Mouse (Mus musculus) lung, postnatal 0 days (tissue): Measurements from ENCODE around the gene Hhipl1. TPM values are rescaled to one million over a fixed set of nuclear protein-coding genes. Genes with fewer than 3 reads are reported as not detected.
A peak's percentile ranks its signal among the peaks of the same experiment; 100 is the strongest.

Source experiments
- ATAC-seq: fragments of 200-750 bp; cut with Nextera tagmentation; 2 replicates; pipeline ENCODE4 v1.8.0; 2017; ENCODE audit warnings: moderate library complexity
- DNase-seq: peaks from one replicate; pipeline ENCODE4 v3.0.0-alpha.2; 2016; ENCODE audit warnings: low spot score
- H3K27ac ChIP-seq: fragments of 300-500 bp; sonication (generic); 2 replicates; pipeline ENCODE4 v1.5.1; 2014; ENCODE audit warnings: antibody characterized with exemption, mild to moderate bottlenecking, low read length, mixed read lengths
- H3K27me3 ChIP-seq: fragments of 300-500 bp; sonication (generic); replicated peaks from 2 replicates; pipeline ENCODE4 v1.6.1; 2014; ENCODE audit warnings: low read length, mixed read lengths; ENCODE audit not compliant: insufficient read depth
- H3K36me3 ChIP-seq: fragments of 300-500 bp; sonication (generic); 2 replicates; pipeline ENCODE4 v1.6.1; 2014; ENCODE audit warnings: low read length, mixed read lengths; ENCODE audit not compliant: insufficient read depth
- H3K4me1 ChIP-seq: fragments of 300-500 bp; sonication (generic); 2 replicates; pipeline ENCODE4 v1.6.1; 2014; ENCODE audit warnings: antibody characterized with exemption, low read depth, low read length, mixed read lengths; ENCODE audit not compliant: insufficient read depth
- H3K4me2 ChIP-seq: fragments of 300-500 bp; sonication (generic); replicated peaks from 2 replicates; pipeline ENCODE4 v1.6.1; 2014; ENCODE audit warnings: low read depth, mild to moderate bottlenecking, low read length, moderate library complexity, mixed read lengths
- H3K4me3 ChIP-seq: fragments of 300-500 bp; sonication (generic); 2 replicates; pipeline ENCODE4 v1.5.1; 2014; ENCODE audit warnings: low read depth, low read length
- H3K9ac ChIP-seq: fragments of 300-500 bp; sonication (generic); replicated peaks from 2 replicates; pipeline ENCODE4 v1.6.1; 2014; ENCODE audit warnings: low read depth, mild to moderate bottlenecking
- H3K9me3 ChIP-seq: fragments of 300-500 bp; sonication (generic); 2 replicates; pipeline ENCODE4 v1.6.1; 2016; ENCODE audit warnings: low read length, mixed read lengths
- CTCF ChIP-seq: IDR thresholded peaks from 2 replicates; pipeline ENCODE4 v1.5.1; 2016; ENCODE audit warnings: antibody characterized with exemption, mild to moderate bottlenecking
- EP300 ChIP-seq: IDR thresholded peaks from 2 replicates; pipeline ENCODE4 v1.6.1; 2016; ENCODE audit warnings: antibody characterized with exemption, mild to moderate bottlenecking, control low read depth
- WGBS: fragments of 180-500 bp; shearing (Covaris S2); extraction: QIAGEN DNeasy Blood & Tissue Kit; methylation state at CpG from one replicate; pipeline ENCODE4 v1.1.7; 2014; 5-methylcytosine and 5-hydroxymethylcytosine counted together
- polyA plus RNA-seq: library from polyadenylated mRNA; unstranded; fragments of >200 nt; fragmentation: Nextera tagmentation; extraction: Ambion mirVana; gene quantifications from 2 replicates; pipeline ENCODE4 v1.2.1, GENCODE M21; 2015

Gene Hhipl1
- polyA plus RNA-seq, 1 experiment from 2014 or later = 0.35 TPM

- no peak overlapping the region for H3K27ac ChIP-seq
- H3K4me3 ChIP-seq = peak overlapping the region; percentile 24; the same call in 1 of the 2 replicates
- peak overlapping the region; percentile 50 for H3K4me2 ChIP-seq
- DNase-seq (peak; percentile 43), ATAC-seq (peak; percentile 43)
- H3K36me3 ChIP-seq = no peaks in the 10 kb centered on the region
- H3K9ac ChIP-seq = no peak overlapping the region
- TF ChIP-seq CTCF (no peak), EP300 (no peak)
- no peaks in the 10 kb centered on the region for H3K9me3 ChIP-seq
- H3K4me1 ChIP-seq = peaks cover under 1% of the 10 kb centered on the region; the same call in 1 of the 2 replicates
- peaks cover 23% of the 10 kb centered on the region for H3K27me3 ChIP-seq
- WGBS = 2% methylated on average over 63 of the region's 66 CpGs
Observed at GRCm38 (mm10) chr12:108327889-108328491, 21.9 kb downstream of the Hhipl1 start.

GRCm38 (mm10) chr12:108333056-108333455 is 27.0 kb downstream of the Hhipl1 start:
- H3K4me2 ChIP-seq = peak overlapping the region; percentile 96
- H3K27ac ChIP-seq = 0 out of 2 replicates have a peak overlapping the region, but pooled peaks have one; percentile 2
- H3K4me1 ChIP-seq = peaks cover 11% of the 10 kb centered on the region; the same call in 1 of the 2 replicates
- TF ChIP-seq EP300 = no peak
- peak; percentile 99 for TF ChIP-seq CTCF
- no peak overlapping the region for H3K9ac ChIP-seq
- no peaks in the 10 kb centered on the region for H3K9me3 ChIP-seq
- H3K27me3 ChIP-seq = peaks cover 15% of the 10 kb centered on the region
- 2% methylated on average over 16 of the region's 16 CpGs for WGBS
- H3K36me3 ChIP-seq = no peaks in the 10 kb centered on the region
- H3K4me3 ChIP-seq = peak overlapping the region; percentile 28
- DNase-seq = peak; percentile 90
- ATAC-seq = peak; percentile 61

GRCm38 (mm10) chr12:108333481-108333882 is 27.4 kb downstream of the Hhipl1 start:
- peak; percentile 16 for ATAC-seq
- H3K9ac ChIP-seq = no peak overlapping the region
- TF ChIP-seq CTCF (no peak), EP300 (no peak)
- H3K27ac ChIP-seq = 0 out of 2 replicates have a peak overlapping the region, but pooled peaks have one; percentile 2
- DNase-seq = no peak
- WGBS = 1% methylated on average over 22 of the region's 22 CpGs
- H3K27me3 ChIP-seq = peaks cover 12% of the 10 kb centered on the region
- H3K4me1 ChIP-seq = peaks cover 11% of the 10 kb centered on the region; the same call in 1 of the 2 replicates
- no peaks in the 10 kb centered on the region for H3K36me3 ChIP-seq
- peak overlapping the region; percentile 96 for H3K4me2 ChIP-seq
- peak overlapping the region; percentile 28 for H3K4me3 ChIP-seq
- no peaks in the 10 kb centered on the region for H3K9me3 ChIP-seq

GRCm38 (mm10) chr12:108333895-108334445 is 27.9 kb downstream of the Hhipl1 start, which contains the start of gene Cyp46a1:
Cyp46a1 (plus strand) TSS chr12:108334381.
- H3K9me3 ChIP-seq = no peaks in the 10 kb centered on the region
- ATAC-seq = peak; percentile 97
- peak; percentile 100 for DNase-seq

GRCm38 (mm10) chr12:108334529-108334928 is 28.5 kb downstream of the Hhipl1 start:
- H3K4me3 ChIP-seq = peak overlapping the region; percentile 49
- H3K4me1 ChIP-seq = peaks cover 11% of the 10 kb centered on the region; the same call in 1 of the 2 replicates
- 1% methylated on average over 32 of the region's 32 CpGs for WGBS
- H3K27ac ChIP-seq = no peak overlapping the region
- H3K9ac ChIP-seq = 0 out of 2 replicates have a peak overlapping the region, but pooled peaks have one; percentile 26
- no peak; the same call in none of the 2 replicates for ATAC-seq
- no peaks in the 10 kb centered on the region for H3K36me3 ChIP-seq
- TF ChIP-seq CTCF (no peak), EP300 (no peak)
- H3K4me2 ChIP-seq = peak overlapping the region; percentile 96
- DNase-seq = no peak
- peaks cover 3% of the 10 kb centered on the region for H3K27me3 ChIP-seq
- H3K9me3 ChIP-seq = no peaks in the 10 kb centered on the region

More at GRCm38 (mm10) chr12:108333895-108334445, 27.9 kb downstream of the Hhipl1 start, which contains the start of gene Cyp46a1:
- no peak for TF ChIP-seq EP300
- peak; percentile 45 for TF ChIP-seq CTCF
- peak within 1 kb of the TSS; percentile 49 for H3K4me3 ChIP-seq
- WGBS = 1% methylated on average over 31 of the region's 56 CpGs
- 0 out of 2 replicates have a peak within 1 kb of the TSS, but pooled peaks have one; percentile 2 for H3K27ac ChIP-seq
- H3K36me3 ChIP-seq = no peaks in the 10 kb centered on the region
- peaks cover 7% of the 10 kb centered on the region for H3K27me3 ChIP-seq
- H3K4me2 ChIP-seq = peak within 1 kb of the TSS; percentile 96
- H3K9ac ChIP-seq = 0 out of 2 replicates have a peak within 1 kb of the TSS, but pooled peaks have one; percentile 26
- H3K4me1 ChIP-seq = peaks cover 11% of the 10 kb centered on the region; the same call in 1 of the 2 replicates

- no peak overlapping the region for H3K4me3 ChIP-seq
- H3K9me3 ChIP-seq = no peaks in the 10 kb centered on the region
- no peak overlapping the region for H3K9ac ChIP-seq
- ATAC-seq (no peak), DNase-seq (peak; percentile 66)
- no peaks in the 10 kb centered on the region for H3K36me3 ChIP-seq
- H3K4me2 ChIP-seq = no peak overlapping the region
- WGBS = 21% methylated on average over 13 of the region's 14 CpGs
- H3K4me1 ChIP-seq = peaks cover 4% of the 10 kb centered on the region; the same call in 1 of the 2 replicates
- no peak overlapping the region for H3K27ac ChIP-seq
- no peak for TF ChIP-seq EP300
- TF ChIP-seq CTCF = peak; percentile 87
- H3K27me3 ChIP-seq = peaks cover 3% of the 10 kb centered on the region; the same call in 1 of the 2 replicates
Observed at GRCm38 (mm10) chr12:108338572-108339190, 32.6 kb downstream of the Hhipl1 start.
